Mouse (Mus musculus) left cerebral cortex, adult 9 months (tissue): ENCODE results near the gene Large1.
"Not testable (repeated sequence)": the region's sequence is repeated elsewhere in the genome, so short reads cannot be mapped to it uniquely, and the experiment has no call there.

Source experiments
- DNase-seq, 2 experiments: peaks; one replicate each; pipeline ENCODE4 v3.0.0; 2022; ENCODE audit warnings: low spot score in 2 of 2

Large1 gene

GRCm38 (mm10) chr8:73172661-73173060 lies 180.7 kb downstream of the Large1 start:
- no peak for DNase-seq

- DNase-seq, result no peak
Observed at GRCm38 (mm10) chr8:73161994-73162393, 191.3 kb downstream of the Large1 start.

DNA sequence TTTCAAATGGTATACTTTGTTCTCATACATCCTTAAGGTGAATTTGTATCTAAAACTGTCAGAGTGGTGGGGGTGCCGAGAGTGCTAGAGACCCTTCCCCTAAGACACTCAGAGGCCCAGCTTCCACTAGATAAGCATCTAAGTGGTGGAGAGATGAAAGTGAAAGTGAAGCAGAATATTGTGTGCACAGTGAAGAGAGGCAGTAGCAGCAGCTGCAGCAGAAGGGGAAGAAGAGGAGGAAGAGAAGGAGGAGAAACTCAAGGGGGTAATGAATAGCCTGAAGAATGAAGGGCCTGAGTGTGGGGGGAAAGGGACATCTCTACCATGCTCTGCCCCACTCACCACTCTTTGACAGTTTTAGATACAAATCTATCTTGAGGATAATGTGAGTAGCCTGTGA lies 191.8 kb downstream of the Large1 start:
- no peak for DNase-seq

- no peak for DNase-seq
Observed at GRCm38 (mm10) chr8:73160945-73161344, 192.4 kb downstream of the Large1 start.

DNA sequence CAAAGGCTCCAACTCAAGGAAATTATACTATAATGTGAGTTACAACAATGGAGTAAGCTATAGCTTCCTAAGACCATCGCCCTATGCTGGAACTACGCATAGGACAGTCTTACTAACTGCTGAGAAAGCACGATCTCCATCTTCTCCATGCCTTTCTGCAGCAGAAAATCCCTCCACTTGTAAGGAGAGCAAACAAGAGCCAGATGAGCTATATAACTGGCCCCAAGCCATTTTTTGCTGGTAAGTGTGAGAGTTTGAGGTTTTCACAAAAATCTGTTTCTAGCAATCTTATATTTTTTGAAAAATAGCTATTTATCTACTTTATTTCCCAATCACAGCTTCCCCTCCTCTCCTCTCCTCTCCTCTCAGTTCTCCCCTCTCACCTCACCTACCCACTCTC lies 206.1 kb downstream of the Large1 start:
- DNase-seq, result no peak

- peak in 1 of 2 experiments; percentile 25 for DNase-seq
Observed at GRCm38 (mm10) chr8:73142660-73143395, 210.5 kb downstream of the Large1 start.

- no peak for DNase-seq
Observed at GRCm38 (mm10) chr8:73135397-73135796, 217.9 kb downstream of the Large1 start.

DNA sequence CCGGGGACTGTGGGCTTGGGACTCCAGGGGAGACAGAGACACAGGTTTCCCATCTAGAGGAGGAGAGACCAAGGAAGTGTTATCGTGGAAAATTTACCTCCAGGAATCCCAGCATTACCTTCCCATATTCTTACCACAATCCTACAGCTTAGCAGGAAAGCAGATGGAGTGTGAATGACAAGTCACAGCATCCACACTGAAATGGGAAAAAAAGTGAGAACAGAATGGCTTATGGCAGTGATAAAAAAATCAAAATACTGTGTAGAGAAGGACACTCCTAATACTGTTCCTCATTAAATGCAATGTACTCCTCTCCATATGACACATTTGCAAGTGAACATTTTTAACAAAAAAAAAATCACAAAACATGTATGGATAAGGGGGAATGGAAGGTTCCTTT lies 221.3 kb downstream of the Large1 start:
- peak; percentile 45 to 51 for DNase-seq

GRCm38 (mm10) chr8:73123864-73124499 lies 229.4 kb downstream of the Large1 start:
- DNase-seq, result no peak

- no peak for DNase-seq
Observed at GRCm38 (mm10) chr8:73112332-73112895, 240.9 kb downstream of the Large1 start.

DNA sequence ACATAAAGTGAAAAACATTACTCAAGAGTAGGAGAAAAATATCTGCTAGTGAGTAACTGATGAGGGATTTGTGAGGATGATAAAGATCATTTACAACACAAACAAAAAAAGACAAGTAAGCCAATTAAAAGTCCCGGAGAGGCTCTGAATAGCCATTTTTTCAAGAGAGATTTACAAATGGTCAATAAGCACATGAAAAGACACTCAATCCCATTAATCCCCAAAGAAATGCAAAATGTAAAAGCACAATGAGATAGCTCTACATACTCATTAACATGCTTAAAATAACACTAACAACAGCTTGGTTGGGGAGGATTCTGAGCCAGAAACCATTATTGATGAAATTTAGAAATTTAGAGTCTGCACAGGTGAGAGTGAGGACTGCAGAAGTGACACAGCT lies 249.3 kb downstream of the Large1 start:
- DNase-seq, result no peak

DNA sequence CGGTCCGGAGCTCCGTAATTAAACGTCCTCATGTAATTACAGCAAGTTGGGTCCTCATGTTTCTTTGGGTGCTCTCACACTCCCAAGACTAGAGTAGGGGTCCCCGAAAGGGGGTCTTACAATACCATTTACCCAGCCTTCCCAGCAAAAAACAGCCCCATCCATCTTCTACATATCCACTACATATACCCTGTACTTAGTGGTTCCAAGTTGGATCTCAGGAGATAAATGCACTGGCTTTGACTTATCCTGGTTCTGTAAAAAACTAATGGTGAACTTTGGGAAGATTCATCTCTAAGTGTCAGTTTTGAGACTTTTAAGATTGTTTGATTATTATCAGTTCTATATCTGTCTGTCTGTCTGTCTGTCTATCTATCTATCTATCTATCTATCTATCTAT lies 252.3 kb downstream of the Large1 start:
- DNase-seq, result no peak

- DNase-seq, result not testable (repeated sequence)
Observed at GRCm38 (mm10) chr8:73100607-73101006, 252.7 kb downstream of the Large1 start.

- no peak for DNase-seq
Observed at GRCm38 (mm10) chr8:73099542-73099941, 253.8 kb downstream of the Large1 start.

DNA sequence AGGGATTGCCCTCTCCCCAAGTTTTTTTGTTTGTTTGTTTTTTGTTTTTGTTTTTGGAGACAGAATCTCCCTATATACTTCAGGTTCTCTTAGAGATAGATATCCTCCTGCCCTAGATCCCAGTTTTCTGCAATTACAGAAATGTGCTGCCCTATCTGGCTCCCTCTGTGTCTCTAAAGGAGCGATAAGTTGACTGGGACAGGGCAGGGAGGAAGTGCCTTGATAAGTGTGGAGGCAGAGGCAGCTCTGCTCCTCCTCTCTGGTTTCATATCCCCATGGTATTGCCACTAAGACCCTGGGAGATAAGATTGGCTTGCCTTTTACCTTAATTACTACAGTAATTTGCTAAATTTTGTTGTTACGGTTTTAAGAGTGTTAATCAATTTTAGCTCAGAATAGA lies 256.4 kb downstream of the Large1 start:
- no peak for DNase-seq

- not testable (repeated sequence) for DNase-seq
Observed at GRCm38 (mm10) chr8:73077746-73078145, 275.6 kb downstream of the Large1 start.

DNA sequence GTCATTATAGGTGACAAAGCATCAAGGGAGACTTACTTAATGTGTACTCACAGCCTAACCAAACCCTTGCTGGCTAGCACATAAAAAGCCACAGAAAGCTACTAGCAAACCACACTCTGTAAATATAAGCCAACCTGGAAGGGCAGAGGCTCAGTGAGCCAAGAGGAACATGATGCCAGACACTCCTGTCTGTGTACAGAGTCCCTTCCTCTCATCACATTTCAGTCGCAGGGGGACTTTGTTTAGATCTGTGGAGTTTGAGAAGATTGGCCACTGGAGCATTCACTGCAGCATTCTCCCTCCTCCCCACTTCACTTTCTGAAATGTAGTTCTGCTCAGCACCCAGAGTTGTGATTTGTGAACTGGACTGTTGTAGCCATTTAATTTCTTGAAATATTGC lies 291.9 kb downstream of the Large1 start:
- DNase-seq, result no peak

- DNase-seq, result no peak
Observed at GRCm38 (mm10) chr8:73054726-73055125, 298.6 kb downstream of the Large1 start.

DNA sequence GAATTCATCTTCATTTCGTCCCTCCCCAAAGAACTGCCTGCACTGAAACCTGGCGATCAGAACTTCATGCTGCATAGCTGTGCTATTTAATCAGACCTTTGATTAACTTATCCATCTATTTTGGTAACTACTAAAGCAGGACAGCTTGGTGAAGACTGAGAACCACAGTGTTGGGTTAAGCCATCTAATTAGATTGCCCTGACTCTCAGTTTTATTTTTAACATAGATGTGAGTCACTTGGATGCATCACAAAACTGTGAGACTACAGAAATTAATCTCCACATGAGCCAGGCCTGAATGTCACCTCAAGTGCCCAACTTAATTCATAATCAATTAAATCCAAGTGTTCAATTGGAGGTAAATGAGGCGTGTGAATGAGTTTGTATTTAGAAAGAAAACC lies 299.5 kb downstream of the Large1 start:
- no peak for DNase-seq

GRCm38 (mm10) chr8:73052414-73052813 lies 300.9 kb downstream of the Large1 start:
- no peak for DNase-seq

GRCm38 (mm10) chr8:73048136-73048535 lies 305.2 kb downstream of the Large1 start:
- DNase-seq, result no peak

- no peak for DNase-seq
Observed at GRCm38 (mm10) chr8:73029787-73030186, 323.6 kb downstream of the Large1 start.

DNA sequence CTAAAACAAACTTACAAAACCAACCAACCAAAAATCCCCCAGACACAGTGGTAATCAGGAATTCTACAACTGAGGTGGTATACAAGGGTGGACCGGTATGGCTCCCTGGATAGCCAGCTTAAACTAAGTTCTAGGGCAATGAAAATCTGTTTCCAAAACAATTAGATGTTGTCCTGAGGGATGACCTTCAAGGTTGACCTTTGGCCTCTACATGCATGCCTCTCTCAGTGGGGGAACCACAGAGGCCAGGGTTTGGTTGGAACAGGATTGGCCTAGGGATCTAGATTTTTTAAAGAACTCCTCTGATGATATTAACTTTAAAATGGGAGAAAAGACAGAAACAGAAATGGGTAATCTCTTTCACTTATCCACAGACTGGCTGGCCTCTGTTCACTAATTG lies 335.1 kb downstream of the Large1 start:
- DNase-seq, result no peak
